Mouse (Mus musculus): ENCODE results near the gene Kat5.

The Kat5 gene

DNA sequence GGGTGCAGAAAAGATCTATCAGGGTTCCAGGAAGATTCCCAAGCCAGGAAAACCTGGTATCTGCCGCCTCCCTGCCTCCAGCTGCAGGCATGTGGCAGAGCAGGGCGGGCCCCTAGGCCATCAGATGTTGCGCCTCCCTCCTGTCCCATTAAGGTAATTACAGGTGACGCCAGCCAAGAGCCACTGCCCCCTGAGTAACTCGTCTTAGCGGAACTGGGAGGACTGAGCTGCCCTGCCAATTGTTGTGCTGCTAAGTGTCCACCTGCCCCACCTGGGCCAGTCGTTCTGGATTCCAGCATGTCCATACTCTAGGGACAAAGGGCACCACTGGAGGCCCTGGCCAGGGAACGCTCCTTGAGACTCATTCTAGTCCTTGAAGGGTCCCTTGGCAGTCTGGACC lies 56.2 kb downstream of the Kat5 start:
- in situ Hi-C loops (cut with MboI; ENCODE audit: unreplicated experiment in 2 of 2), result no loop called here
